Mouse (Mus musculus): Measurements from ENCODE around the gene Hsd17b13. TPM values are rescaled to one million over a fixed set of nuclear protein-coding genes. Genes with fewer than 3 reads are reported as not detected.
A peak's percentile ranks its signal among the peaks of the same experiment; 100 is the strongest.

The Hsd17b13 gene
- polyA plus RNA-seq, 1 experiment from 2014 or later: not detected

DNA sequence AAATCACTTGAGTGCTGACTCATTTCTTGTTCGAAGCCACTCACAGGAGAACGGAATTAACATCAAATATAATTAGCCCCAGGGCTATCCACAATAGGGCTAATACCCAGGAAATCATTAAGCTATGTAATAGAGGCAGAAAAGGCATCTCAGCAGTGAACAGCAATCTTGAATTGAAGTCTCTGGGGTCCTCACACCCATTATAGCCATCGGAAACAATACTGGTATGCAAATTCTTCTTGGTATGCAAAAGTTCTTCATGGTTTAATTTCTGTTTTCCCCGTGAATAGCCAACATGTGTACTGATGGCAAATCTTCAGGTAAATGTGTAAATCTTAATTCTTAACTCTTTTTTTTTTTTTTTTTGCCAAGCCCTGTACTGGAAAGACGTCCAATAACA is 46.7 kb downstream of the Hsd17b13 start:
- Histone ChIP-seq H3K27ac (replicated peaks) (no peak overlapping the region), H3K9me3 (replicated peaks) (peaks cover 6% of the 10 kb centered on the region; the same call in 1 of the 2 replicates), H3K4me1 (peaks cover 5% of the 10 kb centered on the region), H3K36me3 (no peaks in the 10 kb centered on the region), H3K27me3 (ENCODE audit: low read depth, poor library complexity, severe bottlenecking) (no peaks in the 10 kb centered on the region), H3K4me3 (no peak overlapping the region)
- WGBS: 88% methylated on average over 5 of the region's 5 CpGs
- no peak for DNase-seq (ENCODE audit: low spot score)

DNA sequence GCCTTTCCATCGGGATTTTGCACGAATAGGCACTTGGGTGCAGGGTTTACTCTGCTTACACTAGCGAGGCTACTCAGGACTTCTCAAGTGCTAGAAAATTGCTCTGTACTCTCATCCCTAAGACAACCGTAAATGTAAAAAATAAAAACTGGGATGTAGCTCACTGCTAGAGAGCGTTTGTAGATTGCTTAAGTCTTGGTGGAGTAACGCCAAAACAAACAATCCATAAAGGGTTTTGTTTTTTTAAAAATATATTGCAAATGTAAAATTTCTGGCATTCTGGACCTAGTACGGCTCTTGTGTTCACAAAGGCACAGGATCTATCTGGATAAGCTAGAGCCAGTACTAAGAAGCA is 49.0 kb downstream of the Hsd17b13 start:
- no peaks in the 10 kb centered on the region for H3K27me3 ChIP-seq (ENCODE audit: low read depth, poor library complexity, severe bottlenecking)
- H3K36me3 ChIP-seq: no peaks in the 10 kb centered on the region
- no peak overlapping the region for H3K27ac ChIP-seq (replicated peaks)
- WGBS: 92% methylated on average over 7 of the region's 7 CpGs
- DNase-seq (ENCODE audit: low spot score): no peak
- H3K9me3 ChIP-seq (replicated peaks): peaks cover 5% of the 10 kb centered on the region; the same call in 1 of the 2 replicates
- H3K4me1 ChIP-seq: peaks cover 5% of the 10 kb centered on the region
- H3K4me3 ChIP-seq: no peak overlapping the region

DNA sequence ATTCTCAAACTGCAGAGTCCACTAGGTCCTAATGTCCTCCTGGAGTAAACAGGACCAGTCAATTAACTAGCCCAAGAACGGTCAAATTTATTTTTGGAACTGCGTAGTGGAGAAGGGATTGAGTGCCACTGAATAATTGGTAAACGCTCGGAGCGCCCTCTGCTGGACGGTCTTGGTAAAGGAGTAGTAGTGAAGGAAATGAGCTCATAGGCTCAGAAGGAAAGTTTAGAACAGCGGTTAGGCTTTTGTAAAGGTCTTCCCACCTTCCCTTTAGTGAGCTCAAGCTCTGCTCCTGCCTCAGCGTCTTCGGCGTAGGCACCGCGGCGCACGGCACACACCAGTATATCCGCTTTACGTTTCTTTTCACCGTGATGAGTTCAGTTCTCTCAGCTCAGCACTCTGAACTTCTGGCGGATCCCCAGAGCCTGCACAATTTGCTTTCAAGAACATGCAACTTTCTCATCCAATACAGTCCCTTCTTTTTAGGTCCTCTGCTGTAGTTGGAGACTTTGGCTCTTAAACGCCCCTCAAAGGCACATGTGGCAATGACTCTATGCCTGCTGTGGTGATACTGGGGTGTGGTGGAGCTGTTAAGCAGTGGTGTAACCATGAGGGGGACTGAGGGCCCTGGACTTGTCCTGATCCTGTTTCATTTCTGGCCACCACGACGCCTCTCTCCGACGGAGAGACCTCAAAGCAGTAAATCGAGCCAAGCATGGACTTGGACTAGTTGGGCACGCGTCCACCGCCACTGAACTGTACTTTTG is 49.6 kb downstream of the Hsd17b13 start:
- Histone ChIP-seq H3K27me3 (ENCODE audit: low read depth, poor library complexity, severe bottlenecking) (no peaks in the 10 kb centered on the region), H3K4me3 (peak overlapping the region; percentile 41), H3K27ac (replicated peaks) (peak overlapping the region; percentile 69), H3K36me3 (no peaks in the 10 kb centered on the region), H3K4me1 (peaks cover 5% of the 10 kb centered on the region), H3K9me3 (replicated peaks) (no peaks in the 10 kb centered on the region)
- WGBS: 31% methylated on average over 27 of the region's 27 CpGs
- peak; percentile 87 for DNase-seq (ENCODE audit: low spot score)

DNA sequence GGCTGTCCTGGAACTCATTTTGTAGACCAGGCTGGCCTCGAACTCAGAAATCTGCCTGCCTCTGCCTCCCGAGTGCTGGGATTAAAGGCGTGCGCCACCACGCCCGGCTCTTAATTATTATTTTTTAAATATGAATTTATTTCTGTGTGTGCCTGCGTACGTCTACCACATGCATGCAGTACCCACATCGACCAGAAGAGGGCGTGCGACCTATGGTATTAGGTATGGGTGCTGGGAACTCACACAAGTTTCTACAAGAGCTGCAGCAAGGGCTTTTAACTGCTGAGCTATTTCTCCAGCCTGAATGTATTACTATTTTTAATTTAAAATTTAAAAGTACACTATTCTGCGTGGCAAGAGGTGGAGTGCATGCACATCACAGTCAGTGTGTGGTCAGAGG is 50.8 kb downstream of the Hsd17b13 start:
- 70% methylated on average over 12 of the region's 12 CpGs for WGBS
- DNase-seq (ENCODE audit: low spot score): peak; percentile 43
- Histone ChIP-seq H3K27me3 (ENCODE audit: low read depth, poor library complexity, severe bottlenecking) (no peaks in the 10 kb centered on the region), H3K9me3 (replicated peaks) (no peaks in the 10 kb centered on the region), H3K36me3 (no peaks in the 10 kb centered on the region), H3K4me1 (peaks cover 5% of the 10 kb centered on the region), H3K4me3 (no peak overlapping the region), H3K27ac (replicated peaks) (no peak overlapping the region)

DNA sequence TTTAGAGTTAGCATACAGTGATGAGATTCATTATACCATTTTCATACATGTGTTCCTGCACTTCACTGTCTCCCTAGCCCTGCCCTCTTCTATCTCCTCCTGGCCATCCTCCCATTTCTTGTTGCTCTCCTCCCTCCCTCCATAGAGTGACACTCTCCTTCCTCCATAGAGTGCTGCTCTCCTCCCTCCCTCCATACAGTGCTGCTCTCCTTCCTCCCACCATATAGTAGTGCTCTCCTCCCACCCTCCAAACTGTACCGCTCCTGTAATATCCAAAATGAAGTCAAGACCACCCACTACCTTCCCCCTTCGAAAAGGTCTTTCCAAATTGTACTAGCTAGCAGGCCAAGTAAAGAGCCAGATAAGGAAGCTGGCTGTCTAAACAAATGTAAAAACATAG is 53.5 kb downstream of the Hsd17b13 start:
- H3K36me3 ChIP-seq: no peaks in the 10 kb centered on the region
- no peak overlapping the region for H3K4me3 ChIP-seq
- 96% methylated on average over 2 of the region's 2 CpGs for WGBS
- no peak for DNase-seq (ENCODE audit: low spot score)
- no peak overlapping the region for H3K27ac ChIP-seq (replicated peaks)
- peaks cover 5% of the 10 kb centered on the region for H3K4me1 ChIP-seq
- no peaks in the 10 kb centered on the region; the same call in 1 of the 2 replicates for H3K27me3 ChIP-seq (ENCODE audit: low read depth, poor library complexity, severe bottlenecking)
- H3K9me3 ChIP-seq (replicated peaks): no peaks in the 10 kb centered on the region

DNA sequence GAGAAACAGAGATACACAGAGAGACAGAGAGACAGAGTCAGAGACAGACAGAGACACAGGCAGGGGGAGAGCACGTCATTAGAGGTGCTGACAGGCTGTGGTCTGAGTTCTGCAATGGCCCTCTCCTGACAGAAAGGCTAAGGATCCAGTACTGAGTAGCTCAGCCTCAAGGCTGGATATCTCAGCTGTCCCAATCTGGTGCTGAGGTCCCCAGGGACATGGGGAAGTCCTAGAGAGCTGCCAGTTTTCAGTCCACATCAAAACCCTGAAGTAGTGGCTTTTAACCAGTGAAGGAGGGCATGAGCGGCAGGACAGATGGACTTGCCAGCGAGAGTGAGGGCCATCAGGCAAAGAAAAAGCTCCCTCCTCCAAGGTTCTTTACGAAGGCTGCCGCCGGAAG is 54.1 kb downstream of the Hsd17b13 start:
- Histone ChIP-seq H3K4me3 (no peak overlapping the region), H3K27me3 (ENCODE audit: low read depth, poor library complexity, severe bottlenecking) (no peaks in the 10 kb centered on the region; the same call in 1 of the 2 replicates), H3K27ac (replicated peaks) (no peak overlapping the region), H3K4me1 (peaks cover 5% of the 10 kb centered on the region), H3K36me3 (no peaks in the 10 kb centered on the region), H3K9me3 (replicated peaks) (no peaks in the 10 kb centered on the region)
- no peak for DNase-seq (ENCODE audit: low spot score)
- 84% methylated on average over 6 of the region's 6 CpGs for WGBS

DNA sequence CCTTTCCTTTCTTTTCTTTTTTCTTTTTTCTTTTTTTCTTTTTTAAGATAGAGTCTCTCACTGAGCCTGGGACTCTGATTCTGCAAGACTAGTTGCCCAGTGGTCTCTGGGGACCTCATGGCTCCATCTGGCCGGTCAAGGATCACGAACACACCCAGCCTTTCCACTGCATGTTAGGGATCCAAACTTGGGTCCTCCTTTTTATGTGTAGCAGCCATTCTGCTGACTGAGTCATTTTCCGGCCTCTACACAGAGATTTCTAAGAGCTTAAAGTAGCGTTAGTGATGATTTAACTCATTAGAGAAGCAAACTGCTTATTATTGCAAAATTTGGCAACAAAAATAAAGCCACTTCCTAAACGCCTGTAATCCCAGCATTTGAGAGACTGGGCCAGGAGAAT is 54.8 kb downstream of the Hsd17b13 start:
- 80% methylated on average over 5 of the region's 5 CpGs for WGBS
- no peak overlapping the region for H3K4me3 ChIP-seq
- H3K4me1 ChIP-seq: no peaks in the 10 kb centered on the region
- H3K36me3 ChIP-seq: no peaks in the 10 kb centered on the region
- DNase-seq (ENCODE audit: low spot score): no peak
- no peak overlapping the region for H3K27ac ChIP-seq (replicated peaks)
- no peaks in the 10 kb centered on the region; the same call in 1 of the 2 replicates for H3K27me3 ChIP-seq (ENCODE audit: low read depth, poor library complexity, severe bottlenecking)
- H3K9me3 ChIP-seq (replicated peaks): no peaks in the 10 kb centered on the region

DNA sequence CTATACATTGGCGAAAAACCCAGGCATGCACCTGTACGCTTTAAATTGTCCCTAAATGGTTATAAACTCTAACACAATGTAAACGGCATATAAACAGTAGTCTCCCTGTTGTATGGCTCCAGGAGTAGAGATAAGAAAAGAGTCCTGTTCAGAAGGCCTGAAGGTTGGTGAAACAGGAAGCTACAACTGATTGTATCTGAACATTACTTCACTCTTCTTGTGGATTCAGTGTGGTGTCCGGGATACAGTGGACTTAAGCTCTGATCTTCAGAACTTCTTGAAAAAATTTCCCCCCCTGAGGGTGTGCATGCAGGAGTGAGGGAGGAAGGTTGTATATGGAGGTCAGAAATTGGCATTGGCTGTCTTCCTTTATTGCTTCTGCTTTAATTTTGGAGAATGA is 57.7 kb downstream of the Hsd17b13 start:
- H3K4me3 ChIP-seq: no peak overlapping the region
- no peak for DNase-seq (ENCODE audit: low spot score)
- H3K4me1 ChIP-seq: no peaks in the 10 kb centered on the region
- no peaks in the 10 kb centered on the region for H3K9me3 ChIP-seq (replicated peaks)
- no peaks in the 10 kb centered on the region; the same call in 1 of the 2 replicates for H3K27me3 ChIP-seq (ENCODE audit: low read depth, poor library complexity, severe bottlenecking)
- 89% methylated on average over 4 of the region's 4 CpGs for WGBS
- H3K36me3 ChIP-seq: no peaks in the 10 kb centered on the region
- H3K27ac ChIP-seq (replicated peaks): no peak overlapping the region

DNA sequence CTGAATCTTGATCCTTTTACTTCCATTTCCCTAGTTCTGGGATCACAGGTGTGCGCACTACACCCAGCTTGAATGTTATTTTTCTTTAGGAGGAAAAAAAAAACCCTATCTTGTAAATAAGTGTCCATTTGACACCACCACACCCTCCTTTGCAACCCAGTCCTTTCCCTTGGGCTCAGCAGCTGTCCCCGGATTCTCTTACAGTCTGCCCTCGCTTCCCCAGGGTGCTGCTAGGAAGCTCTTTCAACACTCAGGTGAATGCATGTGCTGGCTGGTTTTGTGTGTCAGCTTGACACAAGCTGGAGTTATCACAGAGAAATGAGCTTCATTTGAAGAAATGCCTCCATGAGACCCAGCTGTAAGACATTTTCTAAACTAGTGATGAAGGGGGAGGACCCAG is 59.0 kb downstream of the Hsd17b13 start:
- Histone ChIP-seq H3K4me1 (no peaks in the 10 kb centered on the region), H3K27me3 (ENCODE audit: low read depth, poor library complexity, severe bottlenecking) (peaks cover 3% of the 10 kb centered on the region; the same call in 1 of the 2 replicates), H3K9me3 (replicated peaks) (no peaks in the 10 kb centered on the region), H3K4me3 (no peak overlapping the region), H3K27ac (replicated peaks) (no peak overlapping the region), H3K36me3 (no peaks in the 10 kb centered on the region)
- 70% methylated on average over 3 of the region's 3 CpGs for WGBS
- no peak for DNase-seq (ENCODE audit: low spot score)

DNA sequence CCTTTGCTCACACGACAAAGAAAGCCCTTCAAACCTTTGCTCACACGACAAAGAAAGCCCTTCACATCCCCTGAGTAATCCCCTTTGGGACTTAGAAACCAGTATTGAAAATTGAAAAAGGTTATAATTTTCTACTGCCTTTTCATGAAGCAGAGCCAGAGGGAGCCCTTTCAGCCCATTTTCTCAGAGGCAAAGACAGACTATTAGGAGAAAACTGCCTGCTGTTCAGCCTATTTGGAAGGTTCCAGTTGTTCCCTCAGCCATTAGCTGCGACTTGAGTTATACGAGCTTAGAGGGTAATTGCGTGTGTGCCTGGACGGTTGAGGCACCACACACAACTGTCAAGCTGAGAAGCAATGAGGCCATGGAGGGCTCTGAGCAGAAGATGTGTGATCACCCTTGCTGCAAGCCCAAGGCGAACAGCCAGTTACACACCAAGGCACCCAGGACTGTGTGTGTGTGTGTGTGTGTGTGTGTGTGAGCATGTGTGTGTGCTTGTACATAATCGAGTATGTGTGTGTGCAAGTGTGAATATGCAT is 59.8 kb downstream of the Hsd17b13 start:
- Histone ChIP-seq H3K4me3 (no peak overlapping the region), H3K9me3 (replicated peaks) (no peaks in the 10 kb centered on the region), H3K27ac (replicated peaks) (no peak overlapping the region), H3K4me1 (no peaks in the 10 kb centered on the region), H3K36me3 (no peaks in the 10 kb centered on the region), H3K27me3 (ENCODE audit: low read depth, poor library complexity, severe bottlenecking) (peaks cover 7% of the 10 kb centered on the region; the same call in 1 of the 2 replicates)
- WGBS: 71% methylated on average over 8 of the region's 8 CpGs
- DNase-seq (ENCODE audit: low spot score): no peak

DNA sequence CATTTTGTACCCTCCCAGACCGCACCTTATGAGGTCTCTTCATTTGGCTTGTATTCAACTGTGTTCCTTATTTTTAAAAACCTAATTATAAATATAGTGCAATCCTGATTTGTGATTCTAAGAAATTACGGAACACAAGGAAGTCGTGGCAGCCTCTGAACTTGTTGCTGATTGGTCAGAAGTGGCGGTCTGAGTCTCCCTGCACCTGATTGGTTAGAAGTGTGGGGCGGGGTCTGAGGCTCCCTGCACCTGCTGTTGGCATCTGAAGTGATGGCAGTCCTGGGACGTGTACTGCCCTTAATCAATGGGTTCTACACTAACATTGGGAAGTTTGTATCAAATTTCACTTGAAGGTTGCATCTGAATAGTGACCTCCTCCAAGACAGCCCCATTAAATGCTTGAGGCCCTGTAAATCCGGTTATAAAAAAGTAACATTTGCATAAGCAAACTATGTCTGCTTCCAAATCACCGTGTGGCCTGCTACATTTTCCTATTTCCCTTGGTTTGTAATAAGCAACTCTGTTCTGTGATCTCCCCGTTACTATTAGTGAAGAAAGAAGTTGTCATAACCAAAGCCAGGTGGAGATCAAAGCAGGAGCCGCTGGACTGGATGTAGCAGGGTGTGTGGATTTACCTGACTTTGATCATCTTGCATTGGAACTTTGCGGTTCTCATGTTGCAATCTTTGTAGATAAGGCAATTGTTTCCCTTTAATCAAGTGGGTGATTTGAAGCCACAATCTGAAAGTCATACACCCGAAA is 60.4 kb downstream of the Hsd17b13 start:
- no peaks in the 10 kb centered on the region for H3K9me3 ChIP-seq (replicated peaks)
- H3K4me3 ChIP-seq: no peak overlapping the region
- WGBS: 69% methylated on average over 12 of the region's 12 CpGs
- no peak overlapping the region for H3K27ac ChIP-seq (replicated peaks)
- H3K27me3 ChIP-seq (ENCODE audit: low read depth, poor library complexity, severe bottlenecking): peaks cover 7% of the 10 kb centered on the region; the same call in 1 of the 2 replicates
- no peaks in the 10 kb centered on the region for H3K36me3 ChIP-seq
- DNase-seq (ENCODE audit: low spot score): no peak
- H3K4me1 ChIP-seq: no peaks in the 10 kb centered on the region

DNA sequence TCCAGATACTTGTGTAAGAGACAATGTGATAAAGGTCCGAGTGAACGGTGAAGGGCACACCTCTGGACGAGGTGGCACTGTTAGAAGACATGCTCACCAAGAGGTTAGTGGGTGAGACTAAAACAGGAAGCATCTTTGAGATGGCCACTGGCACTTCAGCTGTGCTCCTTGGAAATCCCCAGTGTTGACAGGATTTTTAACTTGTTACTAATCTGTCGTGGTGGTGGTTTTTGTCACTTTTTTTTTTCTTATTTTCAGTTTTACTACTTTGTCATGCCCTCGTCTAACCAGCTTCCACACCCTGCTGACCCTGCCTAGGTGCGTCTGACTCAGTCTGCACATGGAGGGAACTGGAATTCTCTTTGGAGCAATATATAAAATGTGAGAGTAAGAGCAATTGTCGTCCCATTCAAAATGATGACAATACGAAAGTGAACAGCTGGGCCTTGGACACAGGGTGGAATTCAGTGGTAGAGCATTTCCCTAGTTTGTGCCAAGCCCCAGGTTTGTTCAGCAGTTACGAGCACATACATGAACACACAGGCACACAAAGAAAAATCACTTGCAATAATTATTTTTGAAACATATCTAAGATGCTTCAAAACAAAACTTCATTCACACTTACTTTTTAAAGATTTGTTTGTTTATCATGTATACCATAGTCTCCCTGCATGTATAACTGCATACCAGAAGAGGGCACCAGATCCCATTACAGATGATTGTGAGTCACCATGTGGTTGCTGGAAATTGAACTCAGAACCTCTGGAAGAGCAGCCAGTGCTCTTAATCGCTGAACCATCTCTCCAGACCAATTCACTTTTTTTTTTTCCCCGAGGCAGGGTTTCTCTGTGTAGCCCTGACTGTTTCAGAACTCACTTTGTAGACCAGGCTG is 62.6 kb downstream of the Hsd17b13 start:
- Histone ChIP-seq H3K4me1 (peaks cover 10% of the 10 kb centered on the region), H3K4me3 (no peak overlapping the region), H3K27me3 (ENCODE audit: low read depth, poor library complexity, severe bottlenecking) (peaks cover 15% of the 10 kb centered on the region), H3K27ac (replicated peaks) (no peak overlapping the region), H3K9me3 (replicated peaks) (no peaks in the 10 kb centered on the region), H3K36me3 (no peaks in the 10 kb centered on the region)
- no peak for DNase-seq (ENCODE audit: low spot score)
- 76% methylated on average over 11 of the region's 11 CpGs for WGBS

Measured in midbrain, embryonic 10.5 days (tissue).